Mouse (Mus musculus): ENCODE measurements around the gene Alox8. TPM values are rescaled to one million over a fixed set of nuclear protein-coding genes. Genes with fewer than 3 reads are reported as not detected.

The Alox8 gene
- total RNA-seq, 2 experiments from 2014 or later: not detected

Other genes with a start within 250 kb of the Alox8 start
- not detected in 2 replicates for gene Arhgef15, start 240.4 kb downstream of the Alox8 start, total RNA-seq (2015; ENCODE audit: low replicate concordance)
- gene Arhgef15, start 240.4 kb downstream of the Alox8 start, total RNA-seq (2017; ENCODE audit: low replicate concordance): not detected in 2 replicates
- 3.8 TPM in 1 of 2 replicates, not detected in the other for gene Slc25a35, start 229.7 kb downstream of the Alox8 start, total RNA-seq (2015; ENCODE audit: low replicate concordance)
- 0.26 TPM in 1 of 2 replicates, not detected in the other for gene Slc25a35, start 229.7 kb downstream of the Alox8 start, total RNA-seq (2017; ENCODE audit: low replicate concordance)
- gene Rangrf, start 222.7 kb downstream of the Alox8 start, total RNA-seq (2015; ENCODE audit: low replicate concordance): 6.8 and 13.4 TPM in 2 replicates
- 2.7 TPM in 2 replicates for gene Rangrf, start 222.7 kb downstream of the Alox8 start, total RNA-seq (2017; ENCODE audit: low replicate concordance)
- 11.7 and 15.1 TPM in 2 replicates for gene Pfas, start 189.4 kb downstream of the Alox8 start, total RNA-seq (2015; ENCODE audit: low replicate concordance)
- 16.1 and 23.4 TPM in 2 replicates for gene Pfas, start 189.4 kb downstream of the Alox8 start, total RNA-seq (2017; ENCODE audit: low replicate concordance)
- gene Ctc1, start 181.9 kb downstream of the Alox8 start, total RNA-seq (2015; ENCODE audit: low replicate concordance): 36.0 and 54.5 TPM in 2 replicates
- gene Ctc1, start 181.9 kb downstream of the Alox8 start, total RNA-seq (2017; ENCODE audit: low replicate concordance): 16.7 and 27.1 TPM in 2 replicates
- 328 and 403 TPM in 2 replicates for gene Aurkb, start 152.2 kb downstream of the Alox8 start, total RNA-seq (2015; ENCODE audit: low replicate concordance)
- 422 and 478 TPM in 2 replicates for gene Aurkb, start 152.2 kb downstream of the Alox8 start, total RNA-seq (2017; ENCODE audit: low replicate concordance)
- 2.9 and 4.7 TPM in 2 replicates for gene Borcs6, start 138.1 kb downstream of the Alox8 start, total RNA-seq (2015; ENCODE audit: low replicate concordance)
- 2.2 and 3.1 TPM in 2 replicates for gene Borcs6, start 138.1 kb downstream of the Alox8 start, total RNA-seq (2017; ENCODE audit: low replicate concordance)
- 21.6 and 27.7 TPM in 2 replicates for gene Tmem107, start 127.0 kb downstream of the Alox8 start, total RNA-seq (2015; ENCODE audit: low replicate concordance)
- gene Tmem107, start 127.0 kb downstream of the Alox8 start, total RNA-seq (2017; ENCODE audit: low replicate concordance): 12.5 and 12.6 TPM in 2 replicates
- gene Vamp2, start 109.4 kb downstream of the Alox8 start, total RNA-seq (2015; ENCODE audit: low replicate concordance): 94.1 and 114 TPM in 2 replicates
- gene Vamp2, start 109.4 kb downstream of the Alox8 start, total RNA-seq (2017; ENCODE audit: low replicate concordance): 18.2 and 31.1 TPM in 2 replicates
- gene Per1, start 102.6 kb downstream of the Alox8 start, total RNA-seq (2015; ENCODE audit: low replicate concordance): 3.4 and 3.6 TPM in 2 replicates
- 3.3 and 7.6 TPM in 2 replicates for gene Per1, start 102.6 kb downstream of the Alox8 start, total RNA-seq (2017; ENCODE audit: low replicate concordance)
- gene Hes7, start 77.4 kb downstream of the Alox8 start, total RNA-seq (2015; ENCODE audit: low replicate concordance): not detected in 2 replicates
- gene Hes7, start 77.4 kb downstream of the Alox8 start, total RNA-seq (2017; ENCODE audit: low replicate concordance): not detected in 2 replicates
- gene 9130213A22Rik, start 75.3 kb downstream of the Alox8 start, total RNA-seq (2015; ENCODE audit: low replicate concordance): not detected in 2 replicates
- gene 9130213A22Rik, start 75.3 kb downstream of the Alox8 start, total RNA-seq (2017; ENCODE audit: low replicate concordance): not detected in 2 replicates
- not detected in 2 replicates for gene Aloxe3, start 71.9 kb downstream of the Alox8 start, total RNA-seq (2015; ENCODE audit: low replicate concordance)
- gene Aloxe3, start 71.9 kb downstream of the Alox8 start, total RNA-seq (2017; ENCODE audit: low replicate concordance): 3.1 TPM in 1 of 2 replicates, not detected in the other
- gene Alox12b, start 40.9 kb downstream of the Alox8 start, total RNA-seq (2015; ENCODE audit: low replicate concordance): not detected in 2 replicates
- gene Alox12b, start 40.9 kb downstream of the Alox8 start, total RNA-seq (2017; ENCODE audit: low replicate concordance): not detected in 2 replicates
- 0.36 TPM in 1 of 2 replicates, not detected in the other for gene Gucy2e, start 39.2 kb upstream of the Alox8 start, total RNA-seq (2015; ENCODE audit: low replicate concordance)
- not detected in 2 replicates for gene Gucy2e, start 39.2 kb upstream of the Alox8 start, total RNA-seq (2017; ENCODE audit: low replicate concordance)
- gene Cntrob, start 125.9 kb upstream of the Alox8 start, total RNA-seq (2015; ENCODE audit: low replicate concordance): 107 and 135 TPM in 2 replicates
- gene Cntrob, start 125.9 kb upstream of the Alox8 start, total RNA-seq (2017; ENCODE audit: low replicate concordance): 77.5 and 113 TPM in 2 replicates
- 101 and 143 TPM in 2 replicates for gene Trappc1, start 126.1 kb upstream of the Alox8 start, total RNA-seq (2015; ENCODE audit: low replicate concordance)
- 48.5 and 72.5 TPM in 2 replicates for gene Trappc1, start 126.1 kb upstream of the Alox8 start, total RNA-seq (2017; ENCODE audit: low replicate concordance)
- gene Kcnab3, start 128.4 kb upstream of the Alox8 start, total RNA-seq (2015; ENCODE audit: low replicate concordance): not detected in 2 replicates
- gene Kcnab3, start 128.4 kb upstream of the Alox8 start, total RNA-seq (2017; ENCODE audit: low replicate concordance): not detected in 2 replicates
- 1.7 and 8.3 TPM in 2 replicates for gene Rnf227, start 142.6 kb upstream of the Alox8 start, total RNA-seq (2015; ENCODE audit: low replicate concordance)
- gene Rnf227, start 142.6 kb upstream of the Alox8 start, total RNA-seq (2017; ENCODE audit: low replicate concordance): 3.9 and 6.5 TPM in 2 replicates
- gene Chd3, start 171.6 kb upstream of the Alox8 start, total RNA-seq (2015; ENCODE audit: low replicate concordance): 21.0 and 33.2 TPM in 2 replicates
- 18.9 and 19.5 TPM in 2 replicates for gene Chd3, start 171.6 kb upstream of the Alox8 start, total RNA-seq (2017; ENCODE audit: low replicate concordance)
- 26.8 and 31.7 TPM in 2 replicates for gene Naa38, start 197.6 kb upstream of the Alox8 start, total RNA-seq (2015; ENCODE audit: low replicate concordance)
- gene Naa38, start 197.6 kb upstream of the Alox8 start, total RNA-seq (2017; ENCODE audit: low replicate concordance): 21.6 and 21.9 TPM in 2 replicates
- gene Cyb5d1, start 197.8 kb upstream of the Alox8 start, total RNA-seq (2015; ENCODE audit: low replicate concordance): 8.3 and 11.7 TPM in 2 replicates
- 25.7 and 32.5 TPM in 2 replicates for gene Cyb5d1, start 197.8 kb upstream of the Alox8 start, total RNA-seq (2017; ENCODE audit: low replicate concordance)
- not detected in 2 replicates for gene Tmem88, start 200.4 kb upstream of the Alox8 start, total RNA-seq (2015; ENCODE audit: low replicate concordance)
- gene Tmem88, start 200.4 kb upstream of the Alox8 start, total RNA-seq (2017; ENCODE audit: low replicate concordance): not detected in 2 replicates
- 6.5 and 11.7 TPM in 2 replicates for gene Kdm6b, start 215.8 kb upstream of the Alox8 start, total RNA-seq (2015; ENCODE audit: low replicate concordance)
- gene Kdm6b, start 215.8 kb upstream of the Alox8 start, total RNA-seq (2017; ENCODE audit: low replicate concordance): 0.64 and 1.2 TPM in 2 replicates